Mouse (Mus musculus) spleen, adult 2 months (tissue): ENCODE measurements around the gene Pdpk1. TPM values are rescaled to one million over a fixed set of nuclear protein-coding genes. Genes with fewer than 3 reads are reported as not detected.

ENCODE experiments used
- DNase-seq, 2 experiments: peaks; one replicate each; pipeline versions ENCODE4 v3.0.0 to v3.0.0-alpha.2; 2012 to 2021; ENCODE audit warnings: low spot score in 2 of 2, low read depth in 1 of 2
- H3K27ac ChIP-seq: fragments of 200-500 bp; 2 replicates; pipeline ENCODE4 v1.5.1; 2012; ENCODE audit warnings: low read length, inconsistent platforms; ENCODE audit not compliant: insufficient read depth
- H3K27me3 ChIP-seq: fragments of 200-500 bp; 2 replicates; pipeline ENCODE4 v1.6.1; 2012; ENCODE audit warnings: mild to moderate bottlenecking, moderate library complexity, low read length, inconsistent platforms; ENCODE audit not compliant: control insufficient read depth, insufficient read depth
- H3K36me3 ChIP-seq: fragments of 200-500 bp; 2 replicates; pipeline ENCODE4 v1.6.1; 2012; ENCODE audit warnings: mild to moderate bottlenecking, low read length, inconsistent platforms; ENCODE audit not compliant: control insufficient read depth, insufficient read depth
- H3K4me1 ChIP-seq: fragments of 200-500 bp; 2 replicates; pipeline ENCODE4 v1.6.1; 2011; ENCODE audit warnings: inconsistent platforms; ENCODE audit not compliant: control insufficient read depth, insufficient read depth, insufficient read length
- H3K4me3 ChIP-seq: fragments of 200-500 bp; 2 replicates; pipeline ENCODE4 v1.5.1; 2011; ENCODE audit warnings: mild to moderate bottlenecking, inconsistent platforms; ENCODE audit not compliant: insufficient read depth, insufficient read length; ENCODE audit errors: extremely low read depth
- CTCF ChIP-seq: fragments of 200-500 bp; IDR thresholded peaks from 2 replicates; pipeline ENCODE4 v1.5.1; 2011; ENCODE audit warnings: mild to moderate bottlenecking, inconsistent platforms; ENCODE audit not compliant: insufficient read depth, insufficient read length, insufficient replicate concordance; ENCODE audit errors: extremely low read depth
- POLR2A ChIP-seq: fragments of 200-500 bp; IDR thresholded peaks from 2 replicates; pipeline ENCODE4 v1.6.1; 2011; ENCODE audit warnings: low read depth, low read length, inconsistent platforms
- WGBS: fragments of 180-500 bp; shearing (Covaris S2); methylation state at CpG from one replicate; pipeline ENCODE4 v1.1.7; 2018; 5-methylcytosine and 5-hydroxymethylcytosine counted together
- polyA plus RNA-seq: library from polyadenylated mRNA; depleted of rRNA; stranded (reverse); fragments of >200 nt; gene quantifications from 2 replicates; pipeline ENCODE4 v1.2.3, GENCODE M21; 2012; rRNA removed

The Pdpk1 gene
- polyA plus RNA-seq: 12.4 and 16.0 TPM in 2 replicates

DNA sequence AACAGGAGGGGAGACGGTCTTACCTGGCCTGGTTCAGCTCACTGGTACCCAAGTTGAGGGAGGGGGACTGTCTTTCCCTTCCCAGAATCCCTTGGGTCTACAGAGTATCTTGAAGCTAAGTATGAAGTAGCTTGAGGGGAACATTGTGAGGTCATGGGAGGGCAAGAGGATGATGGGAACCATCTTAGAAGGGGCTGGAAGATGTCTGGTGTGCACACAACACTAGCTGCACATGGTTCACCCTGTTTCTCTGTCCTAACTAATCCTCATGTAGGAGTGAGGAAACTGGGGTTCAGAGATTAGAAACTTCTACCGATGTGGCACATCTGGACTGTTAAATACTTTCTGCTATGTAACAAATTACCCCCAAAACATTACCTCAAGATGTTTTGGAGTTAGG lies at the start of gene Pdpk1:
Pdpk1 (minus strand) TSS at position 101 of the 400 bp plus-strand sequence.
- no peak for TF ChIP-seq CTCF
- TF ChIP-seq POLR2A: no peak
- Histone ChIP-seq H3K27ac (no peak within 1 kb of the TSS), H3K36me3 (peaks cover 1% of the 10 kb centered on the region; the same call in 1 of the 2 replicates), H3K4me3 (no peak within 1 kb of the TSS), H3K4me1 (no peaks in the 10 kb centered on the region), H3K27me3 (no peaks in the 10 kb centered on the region)
- 85% methylated on average over 2 of the region's 2 CpGs for WGBS
- DNase-seq: no peak

DNA sequence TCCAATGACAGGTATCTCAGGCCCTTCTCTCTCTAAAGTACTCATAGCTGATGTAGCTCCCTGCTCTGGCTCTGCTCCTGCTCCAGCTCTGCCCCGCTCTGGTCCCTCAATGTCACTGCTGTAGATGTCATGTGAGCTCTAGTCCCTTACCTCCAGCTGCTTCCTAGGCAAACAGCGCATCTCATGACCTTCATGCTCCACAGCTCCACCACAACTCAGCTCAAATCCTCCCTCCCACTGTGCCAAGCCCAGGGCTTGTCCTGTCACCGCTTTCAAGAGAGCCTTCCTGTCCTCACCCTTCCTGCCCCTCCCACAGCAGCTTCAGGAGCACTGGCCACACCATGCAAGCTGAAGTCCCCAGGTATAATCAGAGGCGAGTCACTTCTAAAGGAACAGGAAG lies 49.0 kb upstream of the Pdpk1 start:
- TF ChIP-seq POLR2A: no peak
- TF ChIP-seq CTCF: no peak
- H3K4me3 ChIP-seq: no peak overlapping the region
- H3K27ac ChIP-seq: no peak overlapping the region
- WGBS: 75% methylated on average over 4 of the region's 4 CpGs
- H3K4me1 ChIP-seq: no peaks in the 10 kb centered on the region
- no peak for DNase-seq
- no peaks in the 10 kb centered on the region for H3K27me3 ChIP-seq
- H3K36me3 ChIP-seq: no peaks in the 10 kb centered on the region

DNA sequence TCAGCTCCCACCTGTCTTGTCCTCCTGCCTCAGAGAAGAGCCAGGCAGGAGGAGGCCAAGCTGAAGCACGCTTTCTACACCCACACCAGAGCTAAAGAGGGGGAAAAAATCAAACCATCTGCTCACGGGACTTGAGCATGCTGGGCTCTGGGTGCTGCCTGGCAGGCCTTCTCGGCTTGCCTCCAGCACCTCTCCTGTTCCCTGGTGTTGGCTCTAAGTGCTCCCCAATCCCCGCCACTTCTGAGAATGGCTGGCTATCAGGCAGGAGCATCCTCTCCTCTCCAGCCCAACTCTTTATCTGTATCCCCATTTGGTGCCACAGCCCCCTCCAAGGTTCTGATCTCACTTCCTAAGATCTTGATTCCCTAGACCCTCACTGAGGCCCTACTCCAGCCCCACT lies 48.5 kb upstream of the Pdpk1 start:
- 91% methylated on average over 4 of the region's 4 CpGs for WGBS
- TF ChIP-seq POLR2A (no peak), CTCF (no peak)
- H3K36me3 ChIP-seq: no peaks in the 10 kb centered on the region
- no peaks in the 10 kb centered on the region for H3K4me1 ChIP-seq
- H3K4me3 ChIP-seq: no peak overlapping the region
- H3K27ac ChIP-seq: no peak overlapping the region
- no peaks in the 10 kb centered on the region for H3K27me3 ChIP-seq
- DNase-seq: no peak

DNA sequence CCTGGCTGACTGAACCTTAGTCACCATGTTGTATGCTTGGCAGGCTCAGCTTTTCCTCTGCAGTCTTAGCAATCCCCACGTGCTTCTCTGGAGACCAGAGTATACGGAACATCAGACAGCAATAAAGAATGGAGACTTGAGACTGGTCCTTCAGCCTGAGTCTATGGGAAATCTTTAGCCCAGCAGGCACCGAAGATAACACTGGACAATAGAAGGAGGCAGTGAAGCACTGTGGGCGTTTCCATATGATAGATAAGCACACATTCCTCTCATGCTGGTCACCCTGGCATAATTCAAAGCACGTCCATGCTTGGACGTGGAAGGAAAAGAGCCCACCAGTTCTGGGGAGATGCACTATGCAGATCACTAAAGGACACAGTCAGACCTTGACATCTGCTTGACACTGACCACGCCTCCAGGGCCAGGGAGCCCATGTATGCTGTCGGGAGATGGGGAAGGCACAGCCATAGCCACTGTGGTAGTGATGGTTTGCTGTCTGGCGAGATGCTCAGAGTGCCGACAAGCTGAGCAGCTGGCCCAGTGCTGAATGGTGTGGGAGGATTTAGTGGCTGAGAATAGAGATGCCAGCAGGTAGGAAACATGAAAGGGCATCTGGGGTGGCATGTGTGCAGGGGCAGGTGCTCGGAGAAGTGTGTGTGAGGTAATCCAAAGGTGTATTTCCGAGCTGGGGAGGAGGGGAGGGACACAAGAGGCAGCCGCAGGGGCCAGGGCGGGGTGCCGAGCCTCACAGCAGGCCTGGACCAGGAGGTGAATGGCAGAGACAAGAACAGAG lies 46.5 kb upstream of the Pdpk1 start:
- Histone ChIP-seq H3K27ac (no peak overlapping the region), H3K36me3 (no peaks in the 10 kb centered on the region), H3K4me3 (no peak overlapping the region), H3K27me3 (no peaks in the 10 kb centered on the region), H3K4me1 (no peaks in the 10 kb centered on the region; the same call in 1 of the 2 replicates)
- no peak for DNase-seq
- WGBS: 87% methylated on average over 15 of the region's 15 CpGs
- no peak for TF ChIP-seq CTCF
- no peak for TF ChIP-seq POLR2A

DNA sequence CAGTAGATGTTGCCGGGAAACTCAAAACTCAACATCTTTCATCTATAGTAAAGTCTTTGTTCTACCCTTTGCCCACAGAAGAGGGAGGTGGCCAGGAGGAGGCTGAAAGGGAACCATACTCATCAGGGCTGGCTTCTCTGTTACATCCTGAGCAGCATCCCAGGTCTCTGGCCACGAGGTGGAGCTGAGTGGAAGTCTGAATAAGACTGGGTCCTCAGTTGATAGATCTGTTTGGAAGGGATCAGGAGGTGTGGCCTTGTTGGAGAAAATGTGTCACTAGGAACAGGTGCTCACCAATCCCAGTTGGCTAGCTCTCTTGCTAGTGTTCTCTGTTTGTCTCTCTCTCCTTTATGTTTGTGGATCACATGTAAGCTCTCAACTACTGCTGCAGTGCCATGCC lies 44.6 kb upstream of the Pdpk1 start:
- Histone ChIP-seq H3K27me3 (no peaks in the 10 kb centered on the region), H3K27ac (no peak overlapping the region), H3K4me3 (no peak overlapping the region), H3K36me3 (no peaks in the 10 kb centered on the region), H3K4me1 (no peaks in the 10 kb centered on the region; the same call in 1 of the 2 replicates)
- no peak for TF ChIP-seq POLR2A
- TF ChIP-seq CTCF: no peak
- 71% methylated on average over 2 of the region's 2 CpGs for WGBS
- DNase-seq: no peak

DNA sequence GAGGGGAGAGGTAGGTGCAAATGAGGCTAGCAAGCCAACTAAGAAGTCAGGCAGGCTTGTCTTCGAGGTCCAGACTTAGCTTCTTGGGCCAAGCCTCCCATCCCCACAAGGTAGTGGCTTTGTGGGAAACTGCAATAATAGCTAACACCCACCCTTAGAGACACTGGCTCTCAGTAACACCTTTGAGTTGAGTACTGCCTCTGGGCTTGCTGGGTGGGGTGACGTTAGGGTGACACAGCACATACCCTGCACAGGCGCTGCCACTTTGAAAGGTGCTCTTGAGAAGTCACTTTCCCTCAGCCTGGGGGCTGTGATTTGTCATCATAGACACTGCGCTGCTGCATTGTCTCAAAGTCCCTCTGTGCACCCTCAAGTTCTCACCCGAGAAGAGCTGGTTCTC lies 43.0 kb upstream of the Pdpk1 start:
- Histone ChIP-seq H3K27ac (no peak overlapping the region), H3K36me3 (no peaks in the 10 kb centered on the region), H3K27me3 (no peaks in the 10 kb centered on the region), H3K4me1 (no peaks in the 10 kb centered on the region; the same call in 1 of the 2 replicates), H3K4me3 (no peak overlapping the region)
- no peak for DNase-seq
- WGBS: 77% methylated on average over 5 of the region's 5 CpGs
- TF ChIP-seq CTCF: no peak
- no peak for TF ChIP-seq POLR2A

DNA sequence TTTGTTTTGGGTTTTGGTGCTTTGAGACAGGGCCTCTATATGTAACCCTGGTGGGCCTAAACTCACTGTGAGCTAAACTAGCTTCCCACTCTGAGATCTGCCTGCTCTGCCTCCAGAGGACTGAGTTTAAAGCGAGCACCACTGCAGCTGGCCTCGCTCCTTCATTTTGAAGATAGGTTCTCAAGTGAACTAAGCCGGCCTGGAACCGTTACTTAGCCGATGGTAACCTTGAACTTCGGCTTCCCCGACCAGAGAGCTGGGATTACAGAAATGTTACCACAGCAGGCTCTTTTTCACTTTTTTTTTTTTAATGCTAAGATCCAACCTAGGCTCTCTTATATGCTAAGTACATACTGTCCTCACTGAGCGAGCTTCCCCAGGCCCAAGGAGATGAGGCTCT lies 42.5 kb upstream of the Pdpk1 start:
- H3K4me1 ChIP-seq: no peaks in the 10 kb centered on the region; the same call in 1 of the 2 replicates
- TF ChIP-seq CTCF (no peak), POLR2A (no peak)
- WGBS: 81% methylated on average over 8 of the region's 8 CpGs
- H3K4me3 ChIP-seq: no peak overlapping the region
- no peaks in the 10 kb centered on the region for H3K27me3 ChIP-seq
- H3K27ac ChIP-seq: no peak overlapping the region
- DNase-seq: no peak
- H3K36me3 ChIP-seq: no peaks in the 10 kb centered on the region
